Mouse (Mus musculus): ENCODE results near the gene Apbb2.
A peak's percentile ranks its signal among the peaks of the same experiment; 100 is the strongest.

Gene Apbb2

DNA sequence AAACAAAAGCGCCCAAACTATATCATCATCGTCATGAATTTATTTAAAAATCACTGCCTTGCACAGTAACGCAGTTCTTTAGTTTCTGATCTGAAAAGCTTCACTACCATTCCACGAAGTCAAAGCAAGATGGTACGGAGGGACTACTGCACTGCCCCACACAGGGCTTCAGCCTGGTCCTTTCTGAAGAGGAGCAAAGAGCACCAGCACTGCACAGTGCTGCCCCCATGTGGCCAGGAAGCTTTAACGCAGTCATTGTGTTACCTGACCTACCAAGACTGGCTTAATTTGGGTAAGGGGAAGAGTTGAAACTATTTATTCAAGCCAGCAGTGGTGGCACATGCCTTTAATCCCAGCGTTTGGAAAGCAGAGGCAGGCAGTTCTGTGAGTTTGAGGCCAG lies 249.6 kb downstream of the Apbb2 start:
- Histone ChIP-seq H3K4me3 (replicated peaks; ENCODE audit: low read length) (no peak overlapping the region), H3K4me1 (replicated peaks; ENCODE audit: low read depth, low read length) (peaks cover 15% of the 10 kb centered on the region), H3K36me3 (ENCODE audit: insufficient read depth, low read length) (peaks cover 8% of the 10 kb centered on the region; the same call in 1 of the 2 replicates), H3K27me3 (ENCODE audit: insufficient read depth, low read length) (no peaks in the 10 kb centered on the region), H3K9me3 (ENCODE audit: low read length) (no peaks in the 10 kb centered on the region)
- TF ChIP-seq CTCF (conservative IDR thresholded peaks at IDR 0.05; ENCODE audit: low read length) (peak; percentile 93), NANOG (IDR thresholded peaks at IDR 0.05; ENCODE audit: borderline replicate concordance, low read length) (no peak)

DNA sequence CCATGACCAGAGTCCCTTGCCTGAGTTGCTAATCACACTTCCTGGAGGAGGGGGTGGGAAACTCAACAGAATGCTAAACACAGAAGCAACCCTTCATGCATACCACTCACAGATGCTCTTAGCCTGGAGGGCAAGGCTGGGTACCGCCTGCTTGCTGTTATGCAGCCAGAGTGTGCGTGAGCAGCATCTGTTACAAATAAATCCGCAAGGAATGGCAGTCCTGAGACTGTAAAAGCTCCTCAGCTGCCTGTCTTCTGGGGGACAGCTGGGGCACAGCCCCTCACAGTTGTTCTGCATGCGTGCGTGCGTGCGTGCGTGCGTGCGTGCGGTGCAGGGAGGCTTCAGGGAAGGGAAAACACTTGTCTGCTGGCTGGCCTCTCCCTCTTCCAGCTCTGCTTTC lies 250.9 kb downstream of the Apbb2 start:
- Histone ChIP-seq H3K4me1 (replicated peaks; ENCODE audit: low read depth, low read length) (peaks cover 15% of the 10 kb centered on the region), H3K4me3 (replicated peaks; ENCODE audit: low read length) (peak overlapping the region; percentile 23; the same call in 1 of the 2 replicates), H3K27me3 (ENCODE audit: insufficient read depth, low read length) (no peaks in the 10 kb centered on the region), H3K36me3 (ENCODE audit: insufficient read depth, low read length) (peaks cover 8% of the 10 kb centered on the region; the same call in 1 of the 2 replicates), H3K9me3 (ENCODE audit: low read length) (no peaks in the 10 kb centered on the region)
- TF ChIP-seq CTCF (conservative IDR thresholded peaks at IDR 0.05; ENCODE audit: low read length) (no peak), POU5F1 (IDR thresholded peaks at IDR 0.05; ENCODE audit: borderline replicate concordance, low read length) (no peak), NANOG (IDR thresholded peaks at IDR 0.05; ENCODE audit: borderline replicate concordance, low read length) (no peak)

DNA sequence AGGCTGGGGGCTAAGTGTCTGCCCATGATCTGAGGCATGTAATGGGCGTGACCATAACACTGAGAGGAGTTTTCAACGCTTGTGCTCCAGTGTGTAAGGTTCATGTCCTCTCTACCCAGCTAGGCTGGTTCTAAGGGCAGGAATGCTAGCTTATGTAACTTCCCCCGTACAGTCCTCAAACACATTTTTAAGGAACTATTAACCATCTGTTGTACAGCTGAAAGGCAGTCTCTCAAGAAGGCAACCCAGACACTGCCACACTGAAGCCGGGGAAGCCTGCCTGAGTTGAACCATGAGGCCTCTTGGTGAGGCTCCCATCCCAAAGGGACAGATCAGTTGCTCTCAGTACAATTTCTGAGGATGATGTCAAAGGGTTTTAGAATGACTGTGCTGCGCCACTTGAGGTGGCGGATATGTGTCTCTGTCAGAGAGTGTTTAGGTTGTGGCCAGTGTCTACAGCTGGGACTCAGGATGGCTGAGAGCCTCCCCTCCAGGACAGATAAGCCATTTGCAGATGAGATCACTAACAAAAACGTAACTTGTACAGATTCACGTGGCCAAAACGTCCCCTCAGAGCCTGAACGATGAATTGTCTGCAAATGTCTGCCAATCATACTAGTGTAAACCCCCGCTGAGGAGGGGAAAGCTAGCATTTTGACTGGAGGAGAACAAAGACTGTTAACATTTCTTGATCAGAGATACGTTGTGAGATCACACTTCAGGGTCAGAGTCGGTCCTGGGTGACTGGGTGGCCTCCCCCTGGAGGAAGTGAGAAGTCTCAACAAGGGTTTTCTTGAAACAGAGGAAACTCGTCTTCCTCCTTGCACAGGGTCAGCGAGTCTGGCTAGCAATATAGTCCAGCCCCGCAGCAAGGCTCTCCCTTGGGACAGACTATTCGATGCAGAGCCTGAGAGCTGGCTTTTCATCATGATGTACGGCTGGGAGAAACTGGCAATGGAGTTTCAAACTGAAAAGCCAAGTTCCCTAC lies 255.0 kb downstream of the Apbb2 start:
- no peak for TF ChIP-seq CTCF (conservative IDR thresholded peaks at IDR 0.05; ENCODE audit: low read length)
- no peaks in the 10 kb centered on the region for H3K27me3 ChIP-seq (ENCODE audit: insufficient read depth, low read length)
- H3K9me3 ChIP-seq (ENCODE audit: low read length): no peaks in the 10 kb centered on the region
- peaks cover 15% of the 10 kb centered on the region for H3K4me1 ChIP-seq (replicated peaks; ENCODE audit: low read depth, low read length)
- H3K4me3 ChIP-seq (replicated peaks; ENCODE audit: low read length): no peak overlapping the region
- peaks cover 11% of the 10 kb centered on the region; the same call in 1 of the 2 replicates for H3K36me3 ChIP-seq (ENCODE audit: insufficient read depth, low read length)

DNA sequence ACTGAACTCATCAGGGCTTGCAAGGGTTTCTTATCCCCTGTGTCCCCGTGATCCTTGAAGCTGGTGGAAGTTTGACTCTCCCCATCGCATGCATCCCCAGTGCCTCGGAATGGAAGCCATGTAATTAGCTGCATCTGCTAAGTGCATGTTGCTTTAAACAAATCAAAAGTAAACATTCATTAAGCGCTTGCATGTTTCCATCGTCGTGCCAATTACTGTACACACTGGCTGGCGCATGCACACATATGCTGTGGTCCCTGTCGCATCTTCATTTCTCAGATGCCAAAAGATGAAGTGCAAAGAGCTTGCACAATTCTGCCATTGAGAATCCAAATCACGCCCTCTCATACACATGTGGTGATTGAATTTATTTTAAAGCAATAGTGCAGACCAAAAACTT lies 257.8 kb downstream of the Apbb2 start:
- H3K4me1 ChIP-seq (replicated peaks; ENCODE audit: low read depth, low read length): no peaks in the 10 kb centered on the region
- no peak overlapping the region for H3K4me3 ChIP-seq (replicated peaks; ENCODE audit: low read length)
- H3K27me3 ChIP-seq (ENCODE audit: insufficient read depth, low read length): no peaks in the 10 kb centered on the region
- H3K9me3 ChIP-seq (ENCODE audit: low read length): no peaks in the 10 kb centered on the region
- TF ChIP-seq NANOG (IDR thresholded peaks at IDR 0.05; ENCODE audit: borderline replicate concordance, low read length): no peak
- no peak for TF ChIP-seq CTCF (conservative IDR thresholded peaks at IDR 0.05; ENCODE audit: low read length)
- no peak for TF ChIP-seq POU5F1 (IDR thresholded peaks at IDR 0.05; ENCODE audit: borderline replicate concordance, low read length)
- H3K36me3 ChIP-seq (ENCODE audit: insufficient read depth, low read length): peaks cover 11% of the 10 kb centered on the region; the same call in 1 of the 2 replicates

DNA sequence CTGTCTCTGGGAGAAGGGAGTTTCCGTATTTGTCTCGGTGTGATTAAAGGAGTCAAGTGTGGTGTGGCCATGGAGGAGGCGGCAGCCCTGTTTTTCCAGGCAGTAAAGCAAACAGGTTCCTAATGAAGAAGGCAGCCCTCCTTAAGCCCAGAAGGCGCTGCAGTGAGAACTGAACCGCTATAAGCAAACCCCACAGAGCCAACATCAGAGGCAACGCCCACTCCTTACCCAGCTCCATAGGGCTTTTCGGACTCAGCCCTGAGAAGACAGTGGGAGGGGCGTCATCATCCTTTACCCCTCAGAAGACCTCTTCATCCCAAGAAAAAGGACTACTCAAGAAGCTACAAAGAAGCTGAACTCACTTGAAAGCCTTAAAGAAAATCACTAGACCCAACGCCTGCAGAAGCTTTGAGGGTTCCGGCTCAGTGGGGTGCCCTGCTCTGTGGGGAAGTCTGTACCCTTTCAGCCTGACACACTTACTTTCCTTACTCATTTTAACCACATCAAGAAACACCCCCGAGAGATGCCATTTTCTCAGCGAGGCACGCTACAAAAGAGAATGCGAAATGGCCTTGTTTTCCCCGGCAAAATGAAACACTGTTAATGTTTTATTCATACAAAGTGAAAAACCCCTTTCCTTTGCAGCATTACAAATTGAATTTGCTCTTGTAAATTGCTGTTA lies 258.7 kb downstream of the Apbb2 start:
- Histone ChIP-seq H3K9me3 (ENCODE audit: low read length) (no peaks in the 10 kb centered on the region), H3K4me1 (replicated peaks; ENCODE audit: low read depth, low read length) (no peaks in the 10 kb centered on the region), H3K36me3 (ENCODE audit: insufficient read depth, low read length) (peaks cover 9% of the 10 kb centered on the region; the same call in 1 of the 2 replicates), H3K27me3 (ENCODE audit: insufficient read depth, low read length) (no peaks in the 10 kb centered on the region), H3K4me3 (replicated peaks; ENCODE audit: low read length) (no peak overlapping the region)
- TF ChIP-seq CTCF (conservative IDR thresholded peaks at IDR 0.05; ENCODE audit: low read length): no peak

DNA sequence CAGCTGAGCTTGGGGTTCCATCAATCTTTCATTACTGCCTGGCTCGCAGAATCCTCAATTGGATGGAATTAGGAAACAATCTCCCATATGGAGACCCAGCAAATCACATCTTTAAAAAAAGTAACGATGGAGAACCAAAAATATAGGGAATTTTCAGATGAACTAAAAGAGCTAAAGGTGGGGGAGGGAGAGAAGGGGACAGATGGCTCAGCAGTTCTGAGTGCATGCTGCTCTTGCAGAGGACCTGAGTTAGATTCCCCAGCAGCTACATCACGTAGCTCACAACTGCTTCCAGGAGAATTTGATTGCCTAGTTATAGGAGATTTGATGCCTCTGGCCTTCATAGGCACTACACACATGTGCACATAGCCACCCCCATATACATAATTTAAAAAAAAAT lies 263.4 kb downstream of the Apbb2 start:
- no peaks in the 10 kb centered on the region for H3K27me3 ChIP-seq (ENCODE audit: insufficient read depth, low read length)
- no peaks in the 10 kb centered on the region for H3K9me3 ChIP-seq (ENCODE audit: low read length)
- no peak overlapping the region for H3K4me3 ChIP-seq (replicated peaks; ENCODE audit: low read length)
- no peaks in the 10 kb centered on the region for H3K4me1 ChIP-seq (replicated peaks; ENCODE audit: low read depth, low read length)
- H3K36me3 ChIP-seq (ENCODE audit: insufficient read depth, low read length): no peaks in the 10 kb centered on the region
- TF ChIP-seq CTCF (conservative IDR thresholded peaks at IDR 0.05; ENCODE audit: low read length): no peak
- TF ChIP-seq NANOG (IDR thresholded peaks at IDR 0.05; ENCODE audit: borderline replicate concordance, low read length): no peak
- no peak for TF ChIP-seq POU5F1 (IDR thresholded peaks at IDR 0.05; ENCODE audit: borderline replicate concordance, low read length)

DNA sequence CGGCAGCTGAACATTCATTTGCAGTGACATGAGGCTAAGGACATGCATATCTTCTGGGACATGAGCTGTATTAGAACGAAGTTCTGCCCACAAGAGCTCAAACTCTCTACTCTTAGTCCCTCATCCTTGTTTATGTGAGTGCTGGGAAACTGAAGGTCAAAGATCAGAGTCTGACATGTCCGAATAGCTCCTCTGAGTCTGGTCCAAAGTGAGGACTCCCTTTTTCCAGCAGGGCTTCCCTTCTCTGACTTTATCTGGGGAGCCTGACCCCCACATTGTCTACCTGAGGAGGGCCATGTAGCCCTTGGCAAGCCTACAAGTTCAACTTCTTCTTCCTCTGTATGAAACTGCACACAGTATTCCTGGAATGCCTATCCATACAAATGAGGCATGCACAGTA lies 264.7 kb downstream of the Apbb2 start:
- Histone ChIP-seq H3K27me3 (ENCODE audit: insufficient read depth, low read length) (no peaks in the 10 kb centered on the region), H3K4me3 (replicated peaks; ENCODE audit: low read length) (no peak overlapping the region), H3K36me3 (ENCODE audit: insufficient read depth, low read length) (no peaks in the 10 kb centered on the region), H3K9me3 (ENCODE audit: low read length) (no peaks in the 10 kb centered on the region), H3K4me1 (replicated peaks; ENCODE audit: low read depth, low read length) (no peaks in the 10 kb centered on the region)
- TF ChIP-seq NANOG (IDR thresholded peaks at IDR 0.05; ENCODE audit: borderline replicate concordance, low read length) (no peak), POU5F1 (IDR thresholded peaks at IDR 0.05; ENCODE audit: borderline replicate concordance, low read length) (no peak), CTCF (conservative IDR thresholded peaks at IDR 0.05; ENCODE audit: low read length) (no peak)

DNA sequence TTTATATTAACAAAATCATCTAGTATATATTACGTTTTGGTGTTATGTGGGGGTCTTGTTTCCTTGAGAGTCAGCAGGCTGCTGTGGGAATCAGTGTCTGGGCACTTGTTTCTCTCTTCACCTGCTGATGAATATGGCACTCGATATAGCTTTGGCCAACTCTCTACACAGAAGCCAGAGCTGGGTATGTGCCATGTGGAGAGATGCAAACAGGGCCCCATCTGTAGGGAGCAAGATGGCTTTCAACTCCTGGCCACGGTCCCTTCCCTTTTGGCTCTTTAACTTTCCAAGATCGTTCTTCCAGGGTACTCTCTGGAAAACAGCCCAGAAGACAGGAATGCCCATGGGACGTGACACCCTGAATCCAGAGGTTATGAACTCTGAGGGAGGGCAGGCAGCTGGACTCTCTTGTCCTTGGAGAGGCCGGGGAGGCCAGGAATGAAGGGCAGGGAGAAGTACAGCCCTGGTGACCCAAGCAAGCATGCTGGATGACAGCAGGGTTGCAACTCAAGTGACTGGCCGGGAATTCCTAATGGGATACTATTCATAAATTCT lies 266.7 kb downstream of the Apbb2 start:
- TF ChIP-seq POU5F1 (IDR thresholded peaks at IDR 0.05; ENCODE audit: borderline replicate concordance, low read length) (no peak), CTCF (conservative IDR thresholded peaks at IDR 0.05; ENCODE audit: low read length) (no peak), NANOG (IDR thresholded peaks at IDR 0.05; ENCODE audit: borderline replicate concordance, low read length) (no peak)
- H3K9me3 ChIP-seq (ENCODE audit: low read length): no peaks in the 10 kb centered on the region

More for the DNA sequence above, 266.7 kb downstream of the Apbb2 start:
- peaks cover 8% of the 10 kb centered on the region for H3K4me1 ChIP-seq (replicated peaks; ENCODE audit: low read depth, low read length)
- no peak overlapping the region for H3K4me3 ChIP-seq (replicated peaks; ENCODE audit: low read length)
- H3K36me3 ChIP-seq (ENCODE audit: insufficient read depth, low read length): peaks cover under 1% of the 10 kb centered on the region; the same call in 1 of the 2 replicates
- no peaks in the 10 kb centered on the region for H3K27me3 ChIP-seq (ENCODE audit: insufficient read depth, low read length)
